ENCODE assay signal across 8 mouse cellular contexts in genomic region chrX:77810608-77811206, GRCm38 (mm10). TPM values are rescaled to one million over a fixed set of nuclear protein-coding genes. Genes with fewer than 3 reads are reported as not detected.
DNase-seq lines count a peak whose midpoint lies in the region; ATAC-seq lines count a peak whose summit lies in the region.

No protein-coding gene starts in this region.

- H3K4me1 ChIP-seq in hindbrain, embryonic 13.5 days (replicated peaks), result no peaks in the 10 kb centered on the region
- no peaks in the 10 kb centered on the region for H3K4me1 ChIP-seq in lung, embryonic 16.5 days (replicated peaks; ENCODE audit: control insufficient read depth, insufficient read depth, low read length)

- no peaks in the 10 kb centered on the region for H3K36me3 ChIP-seq in hindbrain, embryonic 13.5 days
- H3K36me3 ChIP-seq in lung, embryonic 16.5 days (ENCODE audit: control insufficient read depth, insufficient read depth, low read length), result no peaks in the 10 kb centered on the region

- no peaks in the 10 kb centered on the region for H3K27me3 ChIP-seq in hindbrain, embryonic 13.5 days
- H3K27me3 ChIP-seq in lung, embryonic 16.5 days (ENCODE audit: control insufficient read depth, insufficient read depth, low read depth, low read length), result no peaks in the 10 kb centered on the region

- peak overlapping the region; percentile 39 for H3K4me3 ChIP-seq in hindbrain, embryonic 13.5 days
- H3K4me3 ChIP-seq in lung, embryonic 16.5 days (ENCODE audit: low read length), result peak overlapping the region; percentile 49

- H3K9me3 ChIP-seq in hindbrain, embryonic 13.5 days, result no peaks in the 10 kb centered on the region
- no peaks in the 10 kb centered on the region for H3K9me3 ChIP-seq in lung, embryonic 16.5 days (ENCODE audit: control insufficient read depth, low read length)

- DNase-seq in NIH3T3 (ENCODE audit: low read depth), result peak; percentile 66
- peak; percentile 84 for DNase-seq in cerebellum, adult 9-10 months
- DNase-seq in frontal cortex, postnatal 25 days (ENCODE audit: low spot score in 2 of 2), result peak; percentile 28 to 58
- peak; percentile 56 to 73 for DNase-seq in layer of hippocampus, postnatal 14 days (ENCODE audit: low spot score in 2 of 2)
- peak; percentile 38 for DNase-seq in ovary, postnatal 10 days (ENCODE audit: low spot score)
- DNase-seq in urinary bladder, adult 2 months (ENCODE audit: low spot score), result peak; percentile 37

- H3K9ac ChIP-seq in hindbrain, embryonic 13.5 days, result peak overlapping the region; percentile 39; the same call in 1 of the 2 replicates
- peak overlapping the region; percentile 58 for H3K9ac ChIP-seq in lung, embryonic 16.5 days (ENCODE audit: low read length)

- peak overlapping the region; percentile 40 for H3K4me2 ChIP-seq in hindbrain, embryonic 13.5 days
- peak overlapping the region; percentile 39 for H3K4me2 ChIP-seq in lung, embryonic 16.5 days (ENCODE audit: low read depth, low read length)

- WGBS in hindbrain, embryonic 13.5 days, result 19% methylated on average over 17 of the region's 17 CpGs
- WGBS in lung, embryonic 16.5 days, result 27% methylated on average over 17 of the region's 17 CpGs

- ATAC-seq in hindbrain, embryonic 13.5 days (ENCODE audit: low FRiP score), result peak; percentile 91
- ATAC-seq in lung, embryonic 16.5 days (ENCODE audit: low read depth), result peak; percentile 77

- peak overlapping the region; percentile 52 for H3K27ac ChIP-seq in hindbrain, embryonic 13.5 days
- H3K27ac ChIP-seq in lung, embryonic 16.5 days (ENCODE audit: low read length), result peak overlapping the region; percentile 74

RNA-seq across cellular contexts. Expression of gene Prkx, which starts 14.6 kb away (rescaled TPM):
- 29.5 and 30.3 TPM in 2 replicates for polyA plus RNA-seq in hindbrain, embryonic 13.5 days (2015; fragmentation: Nextera tagmentation; extraction: Ambion mirVana)
- total RNA-seq in layer of hippocampus, postnatal 14 days (2021), result 10 to 100 TPM; 13.7 to 14.7 TPM
- 13.4 and 14.3 TPM in 2 replicates for polyA plus RNA-seq in lung, embryonic 16.5 days (2015; fragmentation: Nextera tagmentation; extraction: Ambion mirVana)
- polyA plus RNA-seq in urinary bladder, adult 2 months (2012; rRNA removed), result 10.7 and 11.1 TPM in 2 replicates

RNA-seq across cellular contexts. Expression of gene Pbsn, which starts 42.7 kb away (rescaled TPM):
- polyA plus RNA-seq in hindbrain, embryonic 13.5 days (2015; fragmentation: Nextera tagmentation; extraction: Ambion mirVana), result not detected in 2 replicates
- not detected for total RNA-seq in layer of hippocampus, postnatal 14 days (2021)
- not detected in 2 replicates for polyA plus RNA-seq in lung, embryonic 16.5 days (2015; fragmentation: Nextera tagmentation; extraction: Ambion mirVana)
- polyA plus RNA-seq in urinary bladder, adult 2 months (2012; rRNA removed), result not detected in 2 replicates

RNA-seq across cellular contexts. Expression of gene Gm14744, which starts 53.9 kb away (rescaled TPM):
- polyA plus RNA-seq in hindbrain, embryonic 13.5 days (2015; fragmentation: Nextera tagmentation; extraction: Ambion mirVana), result not detected in 2 replicates
- total RNA-seq in layer of hippocampus, postnatal 14 days (2021), result not detected
- polyA plus RNA-seq in lung, embryonic 16.5 days (2015; fragmentation: Nextera tagmentation; extraction: Ambion mirVana), result not detected in 2 replicates
- polyA plus RNA-seq in urinary bladder, adult 2 months (2012; rRNA removed), result not detected in 2 replicates

Comparison
In these comparisons a context has a peak if more than half of its experiments do, and no peak if none do; other contexts are left out.
1. Peak in every context shown above with its lines: DNase-seq, ATAC-seq, H3K4me3 ChIP-seq and H3K27ac ChIP-seq.